Mouse (Mus musculus) small intestine, adult 2 months (tissue): ENCODE data around the gene Hspa8. TPM values are rescaled to one million over a fixed set of nuclear protein-coding genes. Genes with fewer than 3 reads are reported as not detected.
"Not testable (repeated sequence)": the region's sequence is repeated elsewhere in the genome, so short reads cannot be mapped to it uniquely, and the experiment has no call there.

Source experiments
- H3K27ac ChIP-seq: fragments of 200-500 bp; 2 replicates; pipeline ENCODE4 v1.5.1; 2012; ENCODE audit warnings: low read depth, low read length, control low read depth, inconsistent platforms; ENCODE audit not compliant: insufficient read depth
- H3K27me3 ChIP-seq: fragments of 200-500 bp; 2 replicates; pipeline ENCODE4 v1.6.1; 2012; ENCODE audit warnings: mild to moderate bottlenecking, moderate library complexity, low read length, inconsistent platforms; ENCODE audit not compliant: control insufficient read depth, insufficient read depth
- H3K36me3 ChIP-seq: fragments of 200-500 bp; 2 replicates; pipeline ENCODE4 v1.6.1; 2012; ENCODE audit warnings: mild to moderate bottlenecking, low read length, control low read depth, inconsistent platforms; ENCODE audit not compliant: control insufficient read depth, insufficient read depth
- H3K4me1 ChIP-seq: fragments of 200-500 bp; 2 replicates; pipeline ENCODE4 v1.6.1; 2012; ENCODE audit warnings: low read length, inconsistent platforms, mixed read lengths; ENCODE audit not compliant: control insufficient read depth, insufficient read depth, insufficient read length
- H3K4me3 ChIP-seq: fragments of 200-500 bp; 2 replicates; pipeline ENCODE4 v1.5.1; 2012; ENCODE audit warnings: low read depth, mild to moderate bottlenecking, control low read depth, inconsistent platforms, low read length, moderate library complexity
- CTCF ChIP-seq: fragments of 200-500 bp; IDR thresholded peaks from 2 replicates; pipeline ENCODE4 v1.5.1; 2012; ENCODE audit warnings: low read depth, mild to moderate bottlenecking, control low read depth, inconsistent platforms, low read length, moderate library complexity, mixed read lengths; ENCODE audit not compliant: insufficient replicate concordance, insufficient read length; ENCODE audit errors: extremely low read depth
- POLR2A ChIP-seq: fragments of 200-500 bp; IDR thresholded peaks from 2 replicates; pipeline ENCODE4 v1.6.1; 2012; ENCODE audit warnings: low read depth, mild to moderate bottlenecking, control low read depth, inconsistent platforms, low read length, moderate library complexity
- WGBS: fragments of 180-500 bp; shearing (Covaris S2); methylation state at CpG from one replicate; pipeline ENCODE4 v1.1.7; 2018; 5-methylcytosine and 5-hydroxymethylcytosine counted together
- polyA plus RNA-seq: library from polyadenylated mRNA; depleted of rRNA; stranded (reverse); fragments of >200 nt; gene quantifications from 2 replicates; pipeline ENCODE4 v1.2.3, GENCODE M21; 2012

The Hspa8 gene
- polyA plus RNA-seq, 1 experiment, result 816 TPM

- H3K4me3 ChIP-seq, result peak overlapping the region; percentile 42; the same call in 1 of the 2 replicates
- H3K36me3 ChIP-seq, result peaks cover 5% of the 10 kb centered on the region; the same call in 1 of the 2 replicates
- TF ChIP-seq POLR2A, result no peak
- TF ChIP-seq CTCF, result no peak
Observed at GRCm38 (mm10) chr9:40765581-40765940, 35.2 kb upstream of the Hspa8 start.

GRCm38 (mm10) chr9:40766058-40766605 is 34.7 kb upstream of the Hspa8 start:
- Histone ChIP-seq H3K4me1 (peaks cover 5% of the 10 kb centered on the region; the same call in 1 of the 2 replicates), H3K27me3 (no peaks in the 10 kb centered on the region), H3K27ac (peak overlapping the region; percentile 75; the same call in 1 of the 2 replicates), H3K4me3 (no peak overlapping the region), H3K36me3 (peaks cover 5% of the 10 kb centered on the region; the same call in 1 of the 2 replicates)
- WGBS, result 74% methylated on average over 7 of the region's 7 CpGs
- TF ChIP-seq POLR2A (no peak), CTCF (no peak)

More at GRCm38 (mm10) chr9:40765581-40765940, 35.2 kb upstream of the Hspa8 start:
- Histone ChIP-seq H3K27me3 (no peaks in the 10 kb centered on the region), H3K27ac (peak overlapping the region; percentile 75), H3K4me1 (peaks cover 5% of the 10 kb centered on the region; the same call in 1 of the 2 replicates)
- WGBS, result 14% methylated on average over 12 of the region's 12 CpGs

- H3K27me3 ChIP-seq, result no peaks in the 10 kb centered on the region
- TF ChIP-seq CTCF, result no peak
- no peak for TF ChIP-seq POLR2A
- no peaks in the 10 kb centered on the region for H3K36me3 ChIP-seq
- peaks cover 5% of the 10 kb centered on the region; the same call in 1 of the 2 replicates for H3K4me1 ChIP-seq
- 95% methylated on average over 4 of the region's 4 CpGs for WGBS
- H3K27ac ChIP-seq, result no peak overlapping the region
- no peak overlapping the region for H3K4me3 ChIP-seq
Observed at GRCm38 (mm10) chr9:40767946-40768345, 32.8 kb upstream of the Hspa8 start.

DNA sequence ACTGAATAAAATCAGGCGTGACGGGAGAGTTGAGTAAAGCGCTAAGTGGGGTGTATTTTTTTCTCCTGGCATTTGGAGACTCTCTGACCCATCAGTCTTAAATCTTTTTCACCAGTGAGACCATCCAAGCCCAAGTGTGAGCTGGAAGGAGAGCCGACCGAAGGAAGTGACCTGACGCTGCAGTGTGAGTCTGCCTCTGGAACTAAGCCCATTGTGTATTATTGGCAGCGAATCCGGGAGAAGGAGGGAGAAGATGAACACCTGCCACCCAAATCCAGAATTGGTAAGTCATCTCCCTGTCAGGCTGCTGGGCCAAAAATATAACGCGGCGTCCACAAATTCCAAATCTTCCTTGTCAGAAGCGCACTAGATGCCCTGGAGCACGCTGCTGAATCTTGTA is 28.5 kb upstream of the Hspa8 start:
- peaks cover 3% of the 10 kb centered on the region; the same call in 1 of the 2 replicates for H3K4me1 ChIP-seq
- H3K36me3 ChIP-seq, result no peaks in the 10 kb centered on the region
- TF ChIP-seq POLR2A (no peak), CTCF (no peak)
- H3K27me3 ChIP-seq, result no peaks in the 10 kb centered on the region
- 75% methylated on average over 13 of the region's 13 CpGs for WGBS
- H3K27ac ChIP-seq, result no peak overlapping the region
- no peak overlapping the region; the same call in 1 of the 2 replicates for H3K4me3 ChIP-seq

DNA sequence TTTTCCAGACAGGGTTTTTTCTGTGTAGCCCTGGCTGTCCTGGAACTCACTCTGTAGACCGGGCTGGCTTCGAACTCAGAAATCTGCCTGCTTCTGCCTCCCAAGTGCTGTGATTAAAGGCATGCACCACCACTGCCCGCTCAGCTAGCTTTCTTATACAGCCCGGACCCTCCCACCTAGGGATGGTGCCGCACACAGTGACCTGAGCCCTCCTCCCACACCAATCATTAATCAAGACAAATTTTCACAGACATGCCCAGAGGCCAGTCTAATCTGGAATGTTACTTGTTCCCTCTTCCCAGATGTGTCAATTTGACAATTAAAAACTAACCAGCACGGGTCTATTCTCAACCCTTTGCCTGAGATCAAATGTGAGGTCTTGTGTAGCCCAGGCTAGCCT is 27.6 kb upstream of the Hspa8 start:
- not testable (repeated sequence) for H3K36me3 ChIP-seq, H3K4me1 ChIP-seq, H3K27ac ChIP-seq, H3K27me3 ChIP-seq, H3K4me3 ChIP-seq
- 83% methylated on average over 6 of the region's 6 CpGs for WGBS

DNA sequence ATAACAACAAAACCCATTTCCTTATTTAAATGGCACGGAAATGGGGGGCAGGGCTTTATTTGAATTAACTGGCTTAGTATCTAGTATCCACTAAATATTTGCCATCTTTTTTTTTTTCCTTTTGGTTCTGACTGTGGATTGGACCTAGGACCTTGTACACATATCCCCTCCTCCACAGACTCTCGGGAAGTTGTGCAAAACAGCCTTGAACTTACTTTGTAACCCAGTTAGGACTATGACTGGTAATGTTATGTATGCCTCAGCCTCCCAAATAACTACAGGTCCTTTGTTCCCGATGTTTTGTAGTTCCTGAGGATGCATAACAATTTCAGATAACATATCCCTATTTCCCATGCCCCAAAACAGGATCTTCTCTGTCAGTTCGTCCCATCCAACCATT is 26.9 kb upstream of the Hspa8 start:
- WGBS, result 68% methylated on average over 4 of the region's 4 CpGs
- no peak for TF ChIP-seq POLR2A
- no peak for TF ChIP-seq CTCF
- Histone ChIP-seq H3K27me3 (no peaks in the 10 kb centered on the region), H3K4me1 (peaks cover 3% of the 10 kb centered on the region; the same call in 1 of the 2 replicates), H3K4me3 (no peak overlapping the region), H3K36me3 (no peaks in the 10 kb centered on the region), H3K27ac (no peak overlapping the region)

- no peaks in the 10 kb centered on the region for H3K36me3 ChIP-seq
- H3K4me3 ChIP-seq, result no peak overlapping the region
- H3K27ac ChIP-seq, result peak overlapping the region; percentile 92
- H3K27me3 ChIP-seq, result no peaks in the 10 kb centered on the region
- TF ChIP-seq POLR2A (no peak), CTCF (no peak)
- peaks cover 3% of the 10 kb centered on the region; the same call in 1 of the 2 replicates for H3K4me1 ChIP-seq
- WGBS, result 31% methylated on average over 1 of the region's 1 CpGs
Observed at GRCm38 (mm10) chr9:40776044-40776443, 24.7 kb upstream of the Hspa8 start.
